Mouse (Mus musculus): ENCODE results near the gene Nmb. TPM values are rescaled to one million over a fixed set of nuclear protein-coding genes. Genes with fewer than 3 reads are reported as not detected.

Gene Nmb
- polyA plus RNA-seq, 1 experiment from 2014 or later: 7.5 TPM

GRCm38 (mm10) chr7:80923165-80923564, 18.3 kb upstream of the Nmb start:
- Histone ChIP-seq H3K4me3 (no peak overlapping the region), H3K4me1 (replicated peaks) (no peaks in the 10 kb centered on the region), H3K27ac (replicated peaks) (no peak overlapping the region), H3K9ac (no peak overlapping the region), H3K4me2 (no peak overlapping the region), H3K27me3 (no peaks in the 10 kb centered on the region), H3K9me3 (no peaks in the 10 kb centered on the region), H3K36me3 (peaks cover 77% of the 10 kb centered on the region)
- ATAC-seq (ENCODE audit: low read depth): no peak
- WGBS: 91% methylated on average over 2 of the region's 2 CpGs

- WGBS: 89% methylated on average over 5 of the region's 5 CpGs
- H3K36me3 ChIP-seq: peaks cover 83% of the 10 kb centered on the region
- H3K4me1 ChIP-seq (replicated peaks): no peaks in the 10 kb centered on the region
- no peak for ATAC-seq (ENCODE audit: low read depth)
- no peak overlapping the region for H3K4me2 ChIP-seq
- no peak overlapping the region for H3K4me3 ChIP-seq
- no peaks in the 10 kb centered on the region for H3K27me3 ChIP-seq
- H3K9ac ChIP-seq: no peak overlapping the region
- no peaks in the 10 kb centered on the region for H3K9me3 ChIP-seq
- H3K27ac ChIP-seq (replicated peaks): no peak overlapping the region
Measured at GRCm38 (mm10) chr7:80919647-80920008, 14.8 kb upstream of the Nmb start.

- Histone ChIP-seq H3K27ac (replicated peaks) (no peak overlapping the region), H3K27me3 (no peaks in the 10 kb centered on the region), H3K4me3 (no peak overlapping the region), H3K9me3 (no peaks in the 10 kb centered on the region), H3K9ac (no peak overlapping the region), H3K4me1 (replicated peaks) (no peaks in the 10 kb centered on the region), H3K36me3 (peaks cover 83% of the 10 kb centered on the region), H3K4me2 (no peak overlapping the region)
- no peak for ATAC-seq (ENCODE audit: low read depth)
- 85% methylated on average over 8 of the region's 8 CpGs for WGBS
Measured at GRCm38 (mm10) chr7:80918982-80919646, 14.2 kb upstream of the Nmb start.

- no peaks in the 10 kb centered on the region for H3K27me3 ChIP-seq
- H3K9me3 ChIP-seq: no peaks in the 10 kb centered on the region
- no peaks in the 10 kb centered on the region for H3K4me1 ChIP-seq (replicated peaks)
- H3K9ac ChIP-seq: no peak overlapping the region
- no peak for ATAC-seq (ENCODE audit: low read depth)
- no peak overlapping the region for H3K4me2 ChIP-seq
- WGBS: 90% methylated on average over 4 of the region's 4 CpGs
- no peak overlapping the region for H3K4me3 ChIP-seq
- peaks cover 88% of the 10 kb centered on the region for H3K36me3 ChIP-seq
- no peak overlapping the region for H3K27ac ChIP-seq (replicated peaks)
Measured at GRCm38 (mm10) chr7:80917916-80918465, 13.1 kb upstream of the Nmb start.

- Histone ChIP-seq H3K4me3 (no peak overlapping the region), H3K27ac (replicated peaks) (no peak overlapping the region), H3K4me1 (replicated peaks) (no peaks in the 10 kb centered on the region), H3K27me3 (no peaks in the 10 kb centered on the region), H3K9ac (no peak overlapping the region), H3K9me3 (no peaks in the 10 kb centered on the region), H3K36me3 (peaks cover 83% of the 10 kb centered on the region), H3K4me2 (no peak overlapping the region)
- 90% methylated on average over 8 of the region's 8 CpGs for WGBS
- no peak for ATAC-seq (ENCODE audit: low read depth)
Measured at GRCm38 (mm10) chr7:80912496-80912895, 7.6 kb upstream of the Nmb start.

- Histone ChIP-seq H3K4me2 (no peak overlapping the region), H3K4me3 (no peak overlapping the region), H3K27me3 (no peaks in the 10 kb centered on the region), H3K4me1 (replicated peaks) (no peaks in the 10 kb centered on the region), H3K27ac (replicated peaks) (no peak overlapping the region), H3K9me3 (no peaks in the 10 kb centered on the region), H3K9ac (no peak overlapping the region), H3K36me3 (peaks cover 81% of the 10 kb centered on the region)
- WGBS: 87% methylated on average over 7 of the region's 7 CpGs
- ATAC-seq (ENCODE audit: low read depth): no peak
Measured at GRCm38 (mm10) chr7:80911053-80911452, 6.2 kb upstream of the Nmb start.

- no peak for ATAC-seq (ENCODE audit: low read depth)
- Histone ChIP-seq H3K27me3 (no peaks in the 10 kb centered on the region), H3K4me1 (replicated peaks) (peaks cover 37% of the 10 kb centered on the region), H3K4me2 (no peak overlapping the region), H3K9me3 (no peaks in the 10 kb centered on the region), H3K4me3 (no peak overlapping the region), H3K36me3 (peaks cover 37% of the 10 kb centered on the region), H3K9ac (peak overlapping the region; percentile 75), H3K27ac (replicated peaks) (no peak overlapping the region)
- 90% methylated on average over 11 of the region's 11 CpGs for WGBS
Measured at GRCm38 (mm10) chr7:80903625-80904422, 1.1 kb downstream of the Nmb start.

- H3K9ac ChIP-seq: peak overlapping the region; percentile 79
- H3K4me2 ChIP-seq: peak overlapping the region; percentile 97
- no peaks in the 10 kb centered on the region for H3K9me3 ChIP-seq
- H3K4me3 ChIP-seq: peak overlapping the region; percentile 81
- H3K36me3 ChIP-seq: peaks cover 40% of the 10 kb centered on the region
- ATAC-seq (ENCODE audit: low read depth): peak; percentile 45
- 36% methylated on average over 15 of the region's 15 CpGs for WGBS
- H3K4me1 ChIP-seq (replicated peaks): peaks cover 37% of the 10 kb centered on the region
- no peaks in the 10 kb centered on the region for H3K27me3 ChIP-seq
- peak overlapping the region; percentile 84 for H3K27ac ChIP-seq (replicated peaks)
Measured at GRCm38 (mm10) chr7:80901541-80902274, 3.2 kb downstream of the Nmb start.

- Histone ChIP-seq H3K9me3 (no peaks in the 10 kb centered on the region), H3K27ac (replicated peaks) (peak within 1 kb of the TSS; percentile 84), H3K9ac (peak within 1 kb of the TSS; percentile 79), H3K36me3 (peaks cover 42% of the 10 kb centered on the region), H3K4me2 (peak within 1 kb of the TSS; percentile 97), H3K4me3 (peak within 1 kb of the TSS; percentile 81), H3K27me3 (no peaks in the 10 kb centered on the region), H3K4me1 (replicated peaks) (peaks cover 37% of the 10 kb centered on the region)
- WGBS: under 1% methylated on average over 36 of the region's 36 CpGs
- peak; percentile 94 for ATAC-seq (ENCODE audit: low read depth)
Measured at GRCm38 (mm10) chr7:80900944-80901501, 3.9 kb downstream of the Nmb start, which contains the start of gene Wdr73. TSS of gene Wdr73 (minus strand) at chr7:80901269.

- no peak for ATAC-seq (ENCODE audit: low read depth)
- peaks cover 56% of the 10 kb centered on the region for H3K36me3 ChIP-seq
Measured at GRCm38 (mm10) chr7:80897721-80898120, 7.2 kb downstream of the Nmb start.

GRCm38 (mm10) chr7:80897134-80897533, 7.7 kb downstream of the Nmb start:
- H3K4me2 ChIP-seq: no peak overlapping the region
- peaks cover 20% of the 10 kb centered on the region for H3K4me1 ChIP-seq (replicated peaks)
- no peaks in the 10 kb centered on the region for H3K27me3 ChIP-seq
- H3K9me3 ChIP-seq: no peaks in the 10 kb centered on the region
- H3K27ac ChIP-seq (replicated peaks): no peak overlapping the region
- H3K36me3 ChIP-seq: peaks cover 58% of the 10 kb centered on the region
- WGBS: 92% methylated on average over 7 of the region's 7 CpGs
- H3K9ac ChIP-seq: no peak overlapping the region
- no peak overlapping the region for H3K4me3 ChIP-seq
- no peak for ATAC-seq (ENCODE audit: low read depth)

More at GRCm38 (mm10) chr7:80897721-80898120, 7.2 kb downstream of the Nmb start:
- Histone ChIP-seq H3K27ac (replicated peaks) (no peak overlapping the region), H3K9ac (no peak overlapping the region), H3K4me2 (no peak overlapping the region), H3K27me3 (no peaks in the 10 kb centered on the region), H3K4me1 (replicated peaks) (peaks cover 22% of the 10 kb centered on the region), H3K9me3 (no peaks in the 10 kb centered on the region), H3K4me3 (no peak overlapping the region)
- 89% methylated on average over 4 of the region's 4 CpGs for WGBS
